8 mouse cellular contexts compared by ENCODE assay signal in genomic region chr9:77910270-77911240, GRCm38 (mm10). TPM values are rescaled to one million over a fixed set of nuclear protein-coding genes. Genes with fewer than 3 reads are reported as not detected.
A peak's percentile ranks its signal among the peaks of the same experiment; 100 is the strongest.
DNase-seq lines count a peak whose midpoint lies in the region; ATAC-seq and TF ChIP-seq lines count a peak whose summit lies in the region.

No protein-coding gene starts in this region.

- peak; percentile 83 for DNase-seq in ES-CJ7 (ENCODE audit: low read depth, low spot score)
- peak; percentile 88 for DNase-seq in cerebellum, adult 11 months
- DNase-seq in forebrain, embryonic 14.5 days (ENCODE audit: low spot score), result peak; percentile 81
- peak; percentile 97 for DNase-seq in heart, postnatal 14 days
- DNase-seq in large intestine, adult 2 months (ENCODE audit: low read depth, low spot score), result peak; percentile 87
- peak; percentile 95 for DNase-seq in stomach, postnatal 0 days (ENCODE audit: low spot score)

- H3K9me3 ChIP-seq in forebrain, embryonic 14.5 days (replicated peaks; ENCODE audit: control insufficient read depth, low read length), result no peaks in the 10 kb centered on the region
- H3K9me3 ChIP-seq in liver, embryonic 16.5 days (replicated peaks; ENCODE audit: control insufficient read depth, low read length), result no peaks in the 10 kb centered on the region
- H3K9me3 ChIP-seq in neural tube, embryonic 12.5 days, result no peaks in the 10 kb centered on the region
- H3K9me3 ChIP-seq in stomach, postnatal 0 days (ENCODE audit: control insufficient read depth, low read length), result no peaks in the 10 kb centered on the region

- H3K9ac ChIP-seq in forebrain, embryonic 14.5 days (ENCODE audit: low read length), result peak overlapping the region; percentile 83
- peak overlapping the region; percentile 68 for H3K9ac ChIP-seq in liver, embryonic 16.5 days (ENCODE audit: low read depth, low read length)
- peak overlapping the region; percentile 73 for H3K9ac ChIP-seq in neural tube, embryonic 12.5 days
- peak overlapping the region; percentile 70 for H3K9ac ChIP-seq in stomach, postnatal 0 days (ENCODE audit: low read length)

- H3K27me3 ChIP-seq in forebrain, embryonic 14.5 days (replicated peaks; ENCODE audit: control insufficient read depth, insufficient read depth, low read length), result no peaks in the 10 kb centered on the region
- H3K27me3 ChIP-seq in liver, embryonic 16.5 days (ENCODE audit: control insufficient read depth, insufficient read depth, low read depth, low read length), result no peaks in the 10 kb centered on the region
- H3K27me3 ChIP-seq in neural tube, embryonic 12.5 days (replicated peaks), result no peaks in the 10 kb centered on the region
- no peaks in the 10 kb centered on the region for H3K27me3 ChIP-seq in stomach, postnatal 0 days (ENCODE audit: control insufficient read depth, insufficient read depth, low read length)

- WGBS in forebrain, embryonic 14.5 days, result under 1% methylated on average over 62 of the region's 68 CpGs
- under 1% methylated on average over 68 of the region's 68 CpGs for WGBS in large intestine, adult 2 months
- 1% methylated on average over 66 of the region's 68 CpGs for WGBS in liver, embryonic 16.5 days (ENCODE audit: insufficient replicate concordance)
- under 1% methylated on average over 68 of the region's 68 CpGs for WGBS in neural tube, embryonic 12.5 days
- under 1% methylated on average over 65 of the region's 68 CpGs for WGBS in stomach, postnatal 0 days

- no peak for TF ChIP-seq CTCF in stomach, postnatal 0 days (IDR thresholded peaks at IDR 0.05; ENCODE audit: low read depth)

- intact Hi-C loops in heart, postnatal 14 days (cut with DNase I), result loop anchor here (2.0 kb wide), 1 partner anchor 104 kb away; no protein-coding TSS in a partner anchor

- TF ChIP-seq EP300 in stomach, postnatal 0 days (optimal IDR thresholded peaks at IDR 0.05), result peak; percentile 78

- ATAC-seq in forebrain, embryonic 14.5 days, result peak; percentile 96
- ATAC-seq in liver, embryonic 16.5 days (ENCODE audit: low read depth), result peak; percentile 99
- peak; percentile 95 for ATAC-seq in neural tube, embryonic 12.5 days (ENCODE audit: low FRiP score, low read depth)
- ATAC-seq in stomach, postnatal 0 days (ENCODE audit: low FRiP score, low TSS enrichment), result peak; percentile 99

- no peaks in the 10 kb centered on the region for H3K36me3 ChIP-seq in forebrain, embryonic 14.5 days (ENCODE audit: control insufficient read depth, insufficient read depth, low read length)
- H3K36me3 ChIP-seq in liver, embryonic 16.5 days (ENCODE audit: control insufficient read depth, insufficient read depth), result no peaks in the 10 kb centered on the region
- H3K36me3 ChIP-seq in neural tube, embryonic 12.5 days, result no peaks in the 10 kb centered on the region
- H3K36me3 ChIP-seq in stomach, postnatal 0 days (ENCODE audit: control insufficient read depth, insufficient read depth, low read length), result no peaks in the 10 kb centered on the region

- peak overlapping the region; percentile 90 for H3K27ac ChIP-seq in forebrain, embryonic 14.5 days (ENCODE audit: low read depth, low read length)
- peak overlapping the region; percentile 87 for H3K27ac ChIP-seq in liver, embryonic 16.5 days (ENCODE audit: low read length)
- H3K27ac ChIP-seq in neural tube, embryonic 12.5 days, result peak overlapping the region; percentile 81
- H3K27ac ChIP-seq in stomach, postnatal 0 days (replicated peaks), result peak overlapping the region; percentile 95

- peak overlapping the region; percentile 63 for H3K4me2 ChIP-seq in forebrain, embryonic 14.5 days (ENCODE audit: low read length)
- H3K4me2 ChIP-seq in liver, embryonic 16.5 days (ENCODE audit: low read depth, low read length), result peak overlapping the region; percentile 81
- peak overlapping the region; percentile 70 for H3K4me2 ChIP-seq in neural tube, embryonic 12.5 days (replicated peaks)
- H3K4me2 ChIP-seq in stomach, postnatal 0 days (replicated peaks; ENCODE audit: low read depth), result peak overlapping the region; percentile 71

- H3K4me1 ChIP-seq in forebrain, embryonic 14.5 days (ENCODE audit: control insufficient read depth, insufficient read depth, low read length), result peaks cover 5% of the 10 kb centered on the region
- H3K4me1 ChIP-seq in liver, embryonic 16.5 days (ENCODE audit: control insufficient read depth, low read depth, low read length), result peaks cover 17% of the 10 kb centered on the region
- peaks cover 6% of the 10 kb centered on the region for H3K4me1 ChIP-seq in neural tube, embryonic 12.5 days
- H3K4me1 ChIP-seq in stomach, postnatal 0 days (replicated peaks; ENCODE audit: control insufficient read depth, insufficient read depth), result peaks cover 3% of the 10 kb centered on the region; the same call in 1 of the 2 replicates

- H3K4me3 ChIP-seq in forebrain, embryonic 14.5 days (ENCODE audit: low read depth, low read length), result peak overlapping the region; percentile 68
- peak overlapping the region; percentile 71 for H3K4me3 ChIP-seq in liver, embryonic 16.5 days (ENCODE audit: low read depth, low read length)
- peak overlapping the region; percentile 68 for H3K4me3 ChIP-seq in neural tube, embryonic 12.5 days
- peak overlapping the region; percentile 70 for H3K4me3 ChIP-seq in stomach, postnatal 0 days (ENCODE audit: low read depth, low read length)

RNA-seq across cellular contexts. Expression of gene Elovl5, which starts 6.6 kb away (rescaled TPM):
- polyA plus RNA-seq in forebrain, embryonic 14.5 days (2014; fragmentation: Nextera tagmentation; extraction: Ambion mirVana), result 65.4 and 66.9 TPM in 2 replicates
- 10 to 100 TPM; 44.9 to 54.1 TPM for total RNA-seq in heart, postnatal 14 days (2021)
- 23.6 and 32.6 TPM in 2 replicates for polyA plus RNA-seq in large intestine, adult 2 months (2012; rRNA removed)
- 19.1 and 19.2 TPM in 2 replicates for polyA plus RNA-seq in liver, embryonic 16.5 days (2015; fragmentation: Nextera tagmentation; extraction: Ambion mirVana)
- 66.4 and 67.9 TPM in 2 replicates for polyA plus RNA-seq in neural tube, embryonic 12.5 days (2016; fragmentation: Nextera tagmentation; extraction: Ambion mirVana)
- polyA plus RNA-seq in stomach, postnatal 0 days (2015; fragmentation: Nextera tagmentation; extraction: Ambion mirVana), result 38.0 and 39.5 TPM in 2 replicates

Comparison
In these comparisons a context has a peak if more than half of its experiments do, and no peak if none do; other contexts are left out.
1. Peak in every context shown above with its lines: DNase-seq, ATAC-seq, H3K4me3 ChIP-seq and H3K27ac ChIP-seq.